Mouse (Mus musculus) lung, embryonic 16.5 days (tissue): ENCODE results near the gene Camta1. TPM values are rescaled to one million over a fixed set of nuclear protein-coding genes. Genes with fewer than 3 reads are reported as not detected.

Experiments
- ATAC-seq: fragments of 200-750 bp; cut with Nextera tagmentation; 2 replicates; pipeline ENCODE4 v1.8.0; 2017; ENCODE audit warnings: low read depth, mild to moderate bottlenecking, moderate library complexity
- H3K27ac ChIP-seq: fragments of 300-500 bp; sonication (generic); 2 replicates; pipeline ENCODE4 v1.5.1; 2014; ENCODE audit warnings: mild to moderate bottlenecking, control low read depth, low read length
- H3K27me3 ChIP-seq: fragments of 300-500 bp; sonication (generic); 2 replicates; pipeline ENCODE4 v1.6.1; 2014; ENCODE audit warnings: low read depth, low read length, mixed read lengths; ENCODE audit not compliant: control insufficient read depth, insufficient read depth
- H3K36me3 ChIP-seq: fragments of 300-500 bp; sonication (generic); 2 replicates; pipeline ENCODE4 v1.6.1; 2014; ENCODE audit warnings: low read length; ENCODE audit not compliant: control insufficient read depth, insufficient read depth
- H3K4me1 ChIP-seq: fragments of 300-500 bp; sonication (generic); replicated peaks from 2 replicates; pipeline ENCODE4 v1.6.1; 2014; ENCODE audit warnings: low read length, mixed read lengths; ENCODE audit not compliant: control insufficient read depth, insufficient read depth
- H3K4me2 ChIP-seq: fragments of 300-500 bp; sonication (generic); 2 replicates; pipeline ENCODE4 v1.6.1; 2014; ENCODE audit warnings: low read depth, low read length, control low read depth
- H3K4me3 ChIP-seq: fragments of 300-500 bp; sonication (generic); 2 replicates; pipeline ENCODE4 v1.5.1; 2014; ENCODE audit warnings: mild to moderate bottlenecking, low read length, control low read depth
- H3K9ac ChIP-seq: fragments of 300-500 bp; sonication (generic); 2 replicates; pipeline ENCODE4 v1.6.1; 2014; ENCODE audit warnings: low read length, control low read depth
- H3K9me3 ChIP-seq: fragments of 300-500 bp; sonication (generic); 2 replicates; pipeline ENCODE4 v1.6.1; 2016; ENCODE audit warnings: low read length; ENCODE audit not compliant: control insufficient read depth
- WGBS: fragments of 180-500 bp; shearing (Covaris S2); extraction: QIAGEN DNeasy Blood & Tissue Kit; methylation state at CpG from one replicate; pipeline ENCODE4 v1.1.7; 2014; 5-methylcytosine and 5-hydroxymethylcytosine counted together
- polyA plus RNA-seq: library from polyadenylated mRNA; unstranded; fragments of >200 nt; fragmentation: Nextera tagmentation; extraction: Ambion mirVana; gene quantifications from 2 replicates; pipeline ENCODE4 v1.2.1, GENCODE M21; 2015

Gene Camta1
- polyA plus RNA-seq, 1 experiment from 2014 or later, result 89.4 TPM

DNA sequence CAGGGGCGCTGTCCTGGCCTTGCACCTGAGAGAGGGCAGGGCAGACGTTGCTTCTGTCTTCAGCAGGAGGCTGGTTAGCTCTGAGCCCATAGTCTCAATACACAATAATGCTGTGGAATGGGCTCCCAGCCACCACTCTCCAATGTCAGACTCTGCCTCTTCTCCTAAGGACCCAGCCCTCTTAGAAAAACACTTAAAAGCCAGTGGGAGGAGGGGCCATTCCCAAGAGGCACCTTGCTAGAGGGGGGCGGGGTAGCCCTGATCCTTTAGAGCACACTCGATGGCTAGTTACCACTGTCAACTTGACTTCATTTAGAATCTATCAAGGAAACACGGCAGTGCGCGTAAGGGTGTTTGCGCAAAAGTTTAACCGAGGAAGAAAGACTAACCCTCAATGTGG is 618.2 kb downstream of the Camta1 start:
- WGBS, result 38% methylated on average over 9 of the region's 9 CpGs
- Histone ChIP-seq H3K27ac (no peak overlapping the region), H3K36me3 (no peaks in the 10 kb centered on the region), H3K9ac (no peak overlapping the region), H3K4me2 (no peak overlapping the region), H3K4me1 (no peaks in the 10 kb centered on the region), H3K9me3 (no peaks in the 10 kb centered on the region), H3K27me3 (no peaks in the 10 kb centered on the region), H3K4me3 (no peak overlapping the region)
- peak; percentile 74 for ATAC-seq

DNA sequence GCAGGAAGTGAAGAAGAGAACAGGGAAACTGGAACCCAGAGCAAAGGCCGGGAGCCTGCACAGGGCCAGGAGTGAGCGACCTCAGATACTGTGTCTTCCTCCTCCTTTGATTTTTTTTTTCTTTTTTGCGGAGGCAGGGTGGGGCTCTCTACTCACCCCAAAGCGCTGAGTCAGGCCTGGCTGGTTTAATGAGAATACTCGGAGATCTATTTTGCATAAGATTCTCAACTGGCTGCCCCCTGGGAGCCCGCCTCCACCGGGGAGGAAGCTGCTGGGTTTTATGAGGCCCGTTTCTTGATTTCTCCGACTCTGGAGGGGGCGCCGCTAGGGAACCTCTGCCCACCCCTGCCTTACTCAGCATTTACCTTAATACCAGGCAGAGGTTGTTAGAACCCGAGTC is 618.9 kb downstream of the Camta1 start:
- Histone ChIP-seq H3K27ac (no peak overlapping the region), H3K9me3 (no peaks in the 10 kb centered on the region), H3K27me3 (no peaks in the 10 kb centered on the region), H3K36me3 (no peaks in the 10 kb centered on the region), H3K4me3 (no peak overlapping the region), H3K9ac (no peak overlapping the region), H3K4me2 (no peak overlapping the region), H3K4me1 (no peaks in the 10 kb centered on the region)
- ATAC-seq, result no peak
- WGBS, result 28% methylated on average over 12 of the region's 12 CpGs

DNA sequence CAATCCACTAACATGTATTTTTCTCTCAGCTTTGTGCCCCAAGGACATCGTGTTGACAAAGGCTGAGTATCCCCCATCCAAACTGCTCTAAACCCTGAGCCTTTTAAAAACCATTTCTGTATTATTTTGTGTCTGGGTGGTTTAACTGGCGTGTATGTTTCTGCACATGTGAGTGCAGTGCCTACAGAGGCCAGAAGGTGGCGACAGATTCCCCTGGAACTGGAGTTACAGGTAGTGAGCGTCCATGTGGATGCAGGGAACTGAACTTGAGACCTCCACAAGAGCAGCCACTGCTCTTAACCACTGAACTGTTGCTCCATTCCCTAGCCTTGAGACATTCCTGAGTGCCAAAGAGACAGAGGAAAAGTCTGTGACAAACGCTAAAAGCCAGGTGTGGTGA is 621.2 kb downstream of the Camta1 start:
- no peak overlapping the region for H3K9ac ChIP-seq
- H3K9me3 ChIP-seq, result no peaks in the 10 kb centered on the region
- H3K36me3 ChIP-seq, result no peaks in the 10 kb centered on the region
- H3K4me1 ChIP-seq, result no peaks in the 10 kb centered on the region
- no peak overlapping the region for H3K4me2 ChIP-seq
- ATAC-seq, result no peak
- WGBS, result 79% methylated on average over 5 of the region's 5 CpGs
- no peak overlapping the region for H3K27ac ChIP-seq
- H3K4me3 ChIP-seq, result no peak overlapping the region
- no peaks in the 10 kb centered on the region for H3K27me3 ChIP-seq

DNA sequence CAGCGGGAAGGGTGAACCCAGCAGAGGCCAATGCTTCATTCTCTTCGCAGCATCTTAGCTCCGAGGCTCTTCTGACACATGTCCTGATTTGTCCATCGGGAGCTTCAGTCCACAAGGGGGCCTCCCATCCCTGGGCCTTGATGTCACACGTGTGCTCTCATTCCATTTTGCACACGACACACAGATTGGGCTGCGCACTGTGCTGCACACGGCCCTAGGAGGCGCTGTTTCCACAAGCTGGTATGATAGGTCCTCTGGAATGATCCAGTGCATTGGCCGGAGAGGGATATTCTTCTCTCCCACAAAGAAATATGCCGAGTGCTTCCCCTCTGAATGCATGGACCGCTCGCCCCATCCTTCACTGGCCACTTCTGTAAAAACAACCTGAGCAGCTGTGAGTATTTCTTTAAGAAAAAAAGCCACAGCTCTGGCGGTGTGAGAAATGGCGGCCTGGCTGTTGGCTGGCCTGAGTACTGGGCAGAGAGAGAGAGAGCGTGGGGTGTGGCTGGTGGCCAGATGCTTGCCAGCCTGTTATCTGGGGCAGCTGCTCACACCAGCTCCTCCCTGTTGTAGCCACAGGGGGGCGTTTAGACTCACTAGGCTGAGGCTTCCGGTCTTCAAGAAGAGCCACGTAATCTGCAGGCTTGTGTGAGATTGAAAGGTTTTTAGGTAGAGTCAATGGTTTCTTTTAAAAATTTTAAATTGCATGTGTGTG is 622.5 kb downstream of the Camta1 start:
- no peak overlapping the region for H3K4me3 ChIP-seq

DNA sequence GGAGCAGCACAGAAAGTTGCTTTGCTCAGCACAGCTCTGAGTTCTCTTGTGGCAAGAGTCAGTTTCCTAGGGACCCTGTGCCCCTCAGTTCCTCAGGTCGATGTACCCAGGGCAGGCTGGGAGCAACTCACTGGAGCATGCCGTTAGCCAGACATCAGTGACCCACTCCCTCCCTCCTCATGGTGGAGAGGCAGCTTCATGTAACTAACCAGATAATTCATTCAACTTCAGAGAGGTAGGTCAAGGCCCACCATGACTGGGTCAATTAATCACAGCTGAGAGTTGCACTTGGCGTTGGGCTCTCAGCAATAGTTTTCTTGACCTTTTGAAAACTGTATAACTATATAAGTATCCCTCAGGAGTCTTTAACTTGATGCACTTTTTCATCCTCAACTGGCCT is 624.2 kb downstream of the Camta1 start:
- 53% methylated on average over 3 of the region's 3 CpGs for WGBS
- Histone ChIP-seq H3K27ac (no peak overlapping the region), H3K36me3 (no peaks in the 10 kb centered on the region), H3K4me3 (no peak overlapping the region), H3K9ac (no peak overlapping the region), H3K4me2 (no peak overlapping the region), H3K27me3 (no peaks in the 10 kb centered on the region), H3K9me3 (no peaks in the 10 kb centered on the region), H3K4me1 (no peaks in the 10 kb centered on the region)
- ATAC-seq, result no peak

More for the DNA sequence above, 622.5 kb downstream of the Camta1 start:
- Histone ChIP-seq H3K9me3 (no peaks in the 10 kb centered on the region), H3K36me3 (no peaks in the 10 kb centered on the region), H3K27me3 (no peaks in the 10 kb centered on the region), H3K27ac (no peak overlapping the region), H3K9ac (no peak overlapping the region), H3K4me1 (no peaks in the 10 kb centered on the region), H3K4me2 (no peak overlapping the region)
- WGBS, result 76% methylated on average over 19 of the region's 19 CpGs
- no peak for ATAC-seq

DNA sequence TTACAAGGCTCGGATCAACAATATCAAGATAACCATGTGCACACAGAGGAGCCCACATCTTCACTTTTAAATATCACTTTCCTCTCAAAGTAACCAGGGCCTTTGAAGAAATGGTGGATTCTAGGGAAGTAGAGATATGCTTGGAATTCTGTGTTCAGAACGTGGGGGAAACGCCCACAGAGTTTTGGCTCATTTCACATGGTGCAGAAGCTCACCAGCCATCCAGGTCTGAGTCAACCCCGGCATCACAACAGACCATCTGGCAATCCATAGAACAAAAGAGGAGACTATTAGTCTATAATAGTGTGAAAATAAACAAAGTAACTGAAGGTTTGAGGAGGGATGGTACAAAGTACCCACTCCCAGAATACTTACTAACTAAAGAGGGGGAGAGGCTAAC is 626.7 kb downstream of the Camta1 start:
- ATAC-seq, result no peak
- H3K27ac ChIP-seq, result no peak overlapping the region
- no peak overlapping the region for H3K4me2 ChIP-seq
- H3K27me3 ChIP-seq, result no peaks in the 10 kb centered on the region
- no peaks in the 10 kb centered on the region for H3K4me1 ChIP-seq
- WGBS, result 59% methylated on average over 4 of the region's 4 CpGs
- 0 out of 2 replicates have a peak, but pooled peaks cover 3% of the 10 kb centered on the region for H3K9me3 ChIP-seq
- H3K4me3 ChIP-seq, result no peak overlapping the region
- no peak overlapping the region for H3K9ac ChIP-seq
- H3K36me3 ChIP-seq, result no peaks in the 10 kb centered on the region

DNA sequence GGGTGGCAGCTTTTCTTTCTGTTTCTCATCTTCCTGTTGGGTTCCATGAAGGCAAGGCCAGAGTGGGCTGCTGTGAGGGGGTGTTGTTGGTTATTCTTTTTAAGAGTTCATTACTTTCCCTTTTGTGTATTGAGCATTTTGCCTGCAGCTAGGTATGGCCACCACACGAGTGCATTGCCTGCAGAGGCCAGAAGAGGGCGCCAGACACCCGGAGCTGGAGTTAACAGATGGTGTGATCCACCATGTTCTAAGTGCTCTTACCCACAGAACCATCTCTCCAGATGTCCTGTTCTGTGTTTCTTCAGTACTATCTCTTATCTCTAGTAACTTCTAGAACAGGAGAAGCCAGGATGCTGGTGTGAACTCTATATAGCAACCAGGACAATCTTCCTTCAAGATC is 629.6 kb downstream of the Camta1 start:
- H3K27ac ChIP-seq, result no peak overlapping the region
- WGBS, result 64% methylated on average over 3 of the region's 3 CpGs
- H3K4me1 ChIP-seq, result no peaks in the 10 kb centered on the region
- no peaks in the 10 kb centered on the region for H3K36me3 ChIP-seq
- no peaks in the 10 kb centered on the region for H3K27me3 ChIP-seq
- no peak overlapping the region for H3K4me3 ChIP-seq
- no peak overlapping the region for H3K4me2 ChIP-seq
- H3K9ac ChIP-seq, result no peak overlapping the region
- H3K9me3 ChIP-seq, result 0 out of 2 replicates have a peak, but pooled peaks cover 3% of the 10 kb centered on the region
- no peak for ATAC-seq

DNA sequence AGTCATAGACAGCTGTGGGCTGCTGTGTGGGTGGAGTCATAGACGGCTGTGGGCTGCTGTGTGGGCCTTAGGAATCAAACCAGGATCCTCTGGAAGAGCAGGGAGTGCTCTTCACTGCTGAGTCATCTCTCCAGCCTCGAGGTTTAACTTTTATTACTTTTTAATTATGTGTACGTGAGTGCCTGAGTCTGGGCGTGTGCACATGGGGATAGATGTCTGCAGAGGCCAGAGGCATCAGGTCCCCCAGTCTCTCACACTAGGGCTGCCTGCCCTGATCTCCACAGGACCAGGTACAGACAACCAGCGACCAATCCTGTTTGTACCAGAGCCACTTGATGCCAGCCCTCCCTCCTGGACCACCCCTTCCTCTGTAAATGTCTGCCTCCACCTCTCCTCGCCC is 632.6 kb downstream of the Camta1 start:
- Histone ChIP-seq H3K9me3 (0 out of 2 replicates have a peak, but pooled peaks cover 3% of the 10 kb centered on the region), H3K4me3 (no peak overlapping the region), H3K9ac (no peak overlapping the region), H3K4me2 (no peak overlapping the region), H3K36me3 (no peaks in the 10 kb centered on the region), H3K27me3 (no peaks in the 10 kb centered on the region), H3K4me1 (no peaks in the 10 kb centered on the region), H3K27ac (no peak overlapping the region)
- peak; percentile 34; the same call in 1 of the 2 replicates for ATAC-seq
- 40% methylated on average over 6 of the region's 6 CpGs for WGBS

DNA sequence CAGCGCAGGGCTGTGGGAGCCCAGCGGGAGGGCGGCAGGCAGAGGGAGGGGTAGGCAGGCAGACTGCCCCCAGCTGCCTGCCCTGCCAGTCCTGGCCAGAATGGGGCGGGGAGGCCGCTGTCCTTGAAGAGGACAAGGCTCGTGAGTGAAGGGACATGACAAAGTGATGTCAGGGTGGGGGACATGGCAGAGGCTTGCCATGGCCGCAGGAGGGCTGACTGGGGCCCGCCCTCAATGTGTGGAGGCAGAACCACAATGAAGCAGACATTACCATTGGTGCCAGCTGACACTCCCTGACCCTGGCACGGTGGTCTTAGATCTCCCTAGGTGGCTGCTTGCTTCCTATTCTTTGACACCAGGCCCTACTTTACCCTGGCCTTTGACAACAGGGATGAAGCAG is 635.2 kb downstream of the Camta1 start:
- no peaks in the 10 kb centered on the region for H3K36me3 ChIP-seq
- H3K27ac ChIP-seq, result no peak overlapping the region
- no peak for ATAC-seq
- WGBS, result 32% methylated on average over 9 of the region's 9 CpGs
- no peak overlapping the region for H3K4me2 ChIP-seq
- H3K9me3 ChIP-seq, result no peaks in the 10 kb centered on the region
- H3K9ac ChIP-seq, result no peak overlapping the region
- no peak overlapping the region for H3K4me3 ChIP-seq
- peaks cover 6% of the 10 kb centered on the region; the same call in 1 of the 2 replicates for H3K4me1 ChIP-seq
- H3K27me3 ChIP-seq, result no peaks in the 10 kb centered on the region
